Mouse (Mus musculus) kidney, adult 2 months (tissue): Measurements from ENCODE around the gene Mall. TPM values are rescaled to one million over a fixed set of nuclear protein-coding genes. Genes with fewer than 3 reads are reported as not detected.

Source experiments
- DNase-seq: peaks from one replicate; pipeline ENCODE4 v3.0.0; 2021
- H3K27ac ChIP-seq: fragments of 200-500 bp; 2 replicates; pipeline ENCODE4 v1.5.1; 2012; ENCODE audit warnings: low read depth, low read length, control low read depth, inconsistent platforms; ENCODE audit not compliant: insufficient read depth
- H3K27me3 ChIP-seq: fragments of 200-500 bp; replicated peaks from 2 replicates; pipeline ENCODE4 v1.6.1; 2012; ENCODE audit warnings: mild to moderate bottlenecking, moderate library complexity, low read length, inconsistent platforms; ENCODE audit not compliant: control insufficient read depth, insufficient read depth
- H3K36me3 ChIP-seq: fragments of 200-500 bp; 2 replicates; pipeline ENCODE4 v1.6.1; 2012; ENCODE audit warnings: mild to moderate bottlenecking, moderate library complexity, low read length, inconsistent platforms; ENCODE audit not compliant: control insufficient read depth, insufficient read depth
- H3K4me1 ChIP-seq: fragments of 200-500 bp; 2 replicates; pipeline ENCODE4 v1.6.1; 2011; ENCODE audit warnings: low read length; ENCODE audit not compliant: control insufficient read depth, insufficient read depth
- H3K4me3 ChIP-seq: fragments of 200-500 bp; 2 replicates; pipeline ENCODE4 v1.5.1; 2011; ENCODE audit warnings: mild to moderate bottlenecking, low read depth, low read length, control low read depth; ENCODE audit not compliant: insufficient read depth
- CTCF ChIP-seq: fragments of 200-500 bp; conservative IDR thresholded peaks from 2 replicates; pipeline ENCODE4 v1.5.1; 2011; ENCODE audit warnings: low read depth, mild to moderate bottlenecking, control low read depth, low read length, moderate library complexity, mixed read lengths; ENCODE audit not compliant: insufficient read depth, insufficient read length
- POLR2A ChIP-seq: fragments of 200-500 bp; IDR thresholded peaks from one replicate; pipeline ENCODE4 v1.6.1; 2011; ENCODE audit warnings: low read depth, low read length, control low read depth
- WGBS: fragments of 180-500 bp; shearing (Covaris S2); methylation state at CpG from one replicate; pipeline ENCODE4 v1.1.7; 2018; 5-methylcytosine and 5-hydroxymethylcytosine counted together
- polyA plus RNA-seq: library from polyadenylated mRNA; depleted of rRNA; stranded (reverse); fragments of >200 nt; gene quantifications from 2 replicates; pipeline ENCODE4 v1.2.3, GENCODE M21; 2012

Mall gene
- polyA plus RNA-seq, 1 experiment: 1.3 TPM

- 90% methylated on average over 3 of the region's 3 CpGs for WGBS
- no peak overlapping the region for H3K4me3 ChIP-seq
- no peak overlapping the region for H3K27ac ChIP-seq
- no peak for TF ChIP-seq POLR2A
- TF ChIP-seq CTCF: no peak
- no peaks in the 10 kb centered on the region for H3K4me1 ChIP-seq
- no peaks in the 10 kb centered on the region for H3K27me3 ChIP-seq
- H3K36me3 ChIP-seq: no peaks in the 10 kb centered on the region
- DNase-seq: no peak
Observed at GRCm38 (mm10) chr2:127714726-127715125, 15.0 kb downstream of the Mall start.

DNA sequence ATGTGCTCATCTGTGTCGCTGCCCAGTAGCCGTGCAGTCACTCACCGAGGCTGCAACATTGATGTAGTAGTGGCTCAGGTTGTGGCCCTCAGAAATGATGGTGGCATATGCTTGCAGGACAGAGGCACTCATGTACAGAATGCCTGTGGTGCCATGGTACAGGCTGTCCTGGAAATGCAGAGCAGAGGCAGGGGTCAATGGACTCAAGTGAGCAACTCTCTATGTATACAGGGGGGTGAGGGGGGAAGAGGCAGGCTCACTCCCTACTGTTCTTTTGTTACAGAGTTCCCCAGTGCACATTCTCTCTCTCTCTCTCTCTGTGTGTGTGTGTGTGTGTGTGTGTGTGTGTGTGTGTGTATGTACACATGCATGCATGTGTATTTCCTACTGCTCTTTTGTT lies 20.9 kb downstream of the Mall start:
- WGBS: 71% methylated on average over 3 of the region's 3 CpGs
- no peak for DNase-seq
- Histone ChIP-seq H3K27me3 (no peaks in the 10 kb centered on the region), H3K4me1 (no peaks in the 10 kb centered on the region), H3K4me3 (no peak overlapping the region), H3K36me3 (no peaks in the 10 kb centered on the region), H3K27ac (no peak overlapping the region)
- TF ChIP-seq CTCF (no peak), POLR2A (no peak)

DNA sequence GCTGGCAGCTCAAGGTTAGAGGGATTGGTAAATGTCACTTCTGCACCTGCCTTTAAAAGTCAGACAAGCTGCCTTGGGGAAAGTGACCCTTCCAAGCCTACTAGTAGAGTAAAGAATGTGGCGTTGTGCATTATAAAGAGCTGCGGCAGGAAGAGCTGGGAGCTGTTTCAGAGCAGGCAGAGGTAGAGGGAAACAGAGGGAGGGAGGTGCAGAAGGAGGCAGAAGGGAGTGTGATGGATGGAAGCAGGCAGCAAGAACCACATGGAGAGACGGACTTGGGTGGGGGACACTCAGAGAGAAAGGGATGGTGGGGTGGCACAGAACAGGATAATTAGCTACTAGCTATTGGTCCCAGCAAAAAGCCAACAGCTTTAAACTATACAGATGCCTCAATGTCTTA lies 21.7 kb downstream of the Mall start:
- H3K4me3 ChIP-seq: no peak overlapping the region
- TF ChIP-seq POLR2A: no peak
- no peak for TF ChIP-seq CTCF
- 50% methylated on average over 3 of the region's 3 CpGs for WGBS
- DNase-seq: peak; percentile 13
- no peaks in the 10 kb centered on the region for H3K36me3 ChIP-seq
- H3K4me1 ChIP-seq: no peaks in the 10 kb centered on the region
- no peaks in the 10 kb centered on the region for H3K27me3 ChIP-seq
- no peak overlapping the region for H3K27ac ChIP-seq

- no peak overlapping the region for H3K4me3 ChIP-seq
- H3K27ac ChIP-seq: no peak overlapping the region
- H3K4me1 ChIP-seq: no peaks in the 10 kb centered on the region
- TF ChIP-seq CTCF (no peak), POLR2A (no peak)
- 65% methylated on average over 6 of the region's 6 CpGs for WGBS
- no peaks in the 10 kb centered on the region for H3K36me3 ChIP-seq
- no peaks in the 10 kb centered on the region for H3K27me3 ChIP-seq
- no peak for DNase-seq
Observed at GRCm38 (mm10) chr2:127705267-127705666, 24.5 kb downstream of the Mall start.

DNA sequence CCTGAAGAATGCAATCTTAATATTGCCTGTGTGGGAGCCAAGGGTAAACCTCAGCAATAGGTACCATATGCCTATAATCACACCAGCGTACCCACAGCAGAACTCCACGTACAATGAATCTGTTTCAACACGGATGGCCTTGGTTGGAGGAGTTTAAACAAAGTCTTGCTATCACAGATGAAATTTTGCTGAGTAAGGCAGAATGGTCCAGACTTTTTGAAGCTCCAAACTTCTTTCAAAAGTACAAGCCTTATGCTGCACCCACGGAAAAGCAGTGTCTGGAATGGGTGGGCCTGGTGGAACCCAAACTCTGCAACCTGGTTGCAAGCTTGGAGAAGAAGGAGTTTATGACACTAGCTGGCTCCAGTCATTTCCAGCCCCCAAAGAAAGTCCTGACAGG lies 40.5 kb downstream of the Mall start:
- Histone ChIP-seq H3K4me1 (no peaks in the 10 kb centered on the region), H3K4me3 (no peak overlapping the region), H3K36me3 (no peaks in the 10 kb centered on the region), H3K27me3 (no peaks in the 10 kb centered on the region), H3K27ac (no peak overlapping the region)
- TF ChIP-seq CTCF (no peak), POLR2A (no peak)
- DNase-seq: no peak
- 87% methylated on average over 4 of the region's 4 CpGs for WGBS

DNA sequence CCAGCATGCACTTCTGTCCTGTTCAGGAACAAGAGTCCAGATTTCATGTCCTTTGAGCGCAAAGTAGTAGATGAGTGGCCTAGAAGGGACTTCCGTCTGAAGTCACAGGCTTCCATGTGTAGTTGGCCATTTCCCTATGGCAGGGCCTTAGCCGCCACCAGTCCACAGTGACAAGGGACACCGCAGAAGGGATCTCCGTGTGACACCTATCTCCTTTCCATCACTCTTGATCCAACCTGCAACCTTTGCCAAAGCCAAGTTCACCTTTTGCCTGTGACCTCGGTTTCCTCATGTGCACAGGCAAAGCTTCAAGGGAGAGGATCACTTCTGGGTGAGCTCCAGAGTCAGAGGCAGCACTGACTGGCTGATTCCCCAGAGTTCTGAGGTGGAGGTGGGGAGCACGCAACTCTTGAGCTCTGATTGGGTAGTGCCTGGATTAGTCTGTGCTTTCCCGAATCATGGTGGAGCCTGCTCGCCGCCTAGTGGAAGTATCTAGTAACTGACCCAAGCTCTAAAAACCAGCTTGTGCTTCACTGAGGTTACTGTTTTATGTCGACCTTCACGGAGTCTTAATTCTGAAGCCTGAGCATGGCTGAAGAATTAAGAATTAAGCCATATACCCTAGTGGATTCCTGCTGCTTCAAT lies 45.9 kb downstream of the Mall start:
- Histone ChIP-seq H3K27ac (no peak overlapping the region), H3K4me1 (0 out of 2 replicates have a peak, but pooled peaks cover 3% of the 10 kb centered on the region), H3K4me3 (no peak overlapping the region), H3K36me3 (no peaks in the 10 kb centered on the region), H3K27me3 (no peaks in the 10 kb centered on the region)
- WGBS: 38% methylated on average over 12 of the region's 12 CpGs
- DNase-seq: peak; percentile 86
- TF ChIP-seq CTCF (peak; percentile 79), POLR2A (no peak)

DNA sequence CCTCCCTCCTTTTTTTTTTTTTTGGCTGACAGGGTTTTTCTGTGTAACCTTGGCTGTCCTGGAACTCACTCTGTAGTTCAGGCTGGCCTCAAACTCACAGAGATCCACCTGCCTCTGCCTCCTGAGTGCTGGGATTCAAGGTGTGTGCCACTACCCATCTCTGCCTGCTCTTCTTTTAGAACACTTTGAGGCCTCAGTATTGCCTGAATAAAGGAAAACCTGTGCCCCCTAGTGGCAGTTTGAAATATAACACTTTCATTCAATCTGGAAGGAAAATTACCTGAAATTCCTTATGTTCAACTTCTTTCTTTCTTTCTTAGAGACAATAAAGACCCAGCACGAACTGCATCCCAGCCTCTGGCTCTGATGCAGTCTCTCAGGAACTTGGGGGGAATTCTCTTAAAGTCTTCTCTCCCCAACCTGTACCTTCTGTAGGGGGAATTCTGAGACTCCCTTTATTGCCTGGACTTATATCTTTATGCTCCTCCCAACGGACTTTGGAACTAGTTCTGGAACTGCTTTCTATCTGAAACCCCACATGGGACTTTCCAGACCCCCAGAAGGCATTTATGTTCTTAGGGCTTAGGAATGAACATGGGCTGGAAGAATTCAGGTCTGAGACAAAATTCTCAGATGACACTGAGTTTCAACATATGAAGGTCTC lies 61.8 kb downstream of the Mall start:
- no peaks in the 10 kb centered on the region for H3K4me1 ChIP-seq
- H3K27me3 ChIP-seq: no peaks in the 10 kb centered on the region; the same call in 1 of the 2 replicates
- no peak overlapping the region for H3K27ac ChIP-seq
- H3K4me3 ChIP-seq: no peak overlapping the region
- DNase-seq: peak; percentile 62
- H3K36me3 ChIP-seq: no peaks in the 10 kb centered on the region
- no peak for TF ChIP-seq POLR2A
- 0 out of 2 replicates have a peak, but pooled peaks have one; percentile 0 for TF ChIP-seq CTCF
- 26% methylated on average over 2 of the region's 2 CpGs for WGBS
